Mouse (Mus musculus) E14TG2a.4 (cell line): Measurements from ENCODE around the gene Phldb2.

ENCODE experiments used
- H3K27me3 ChIP-seq: 2 replicates; pipeline ENCODE4 v1.6.1; 2014; ENCODE audit warnings: low read length, control low read depth; ENCODE audit not compliant: insufficient read depth
- H3K36me3 ChIP-seq: 2 replicates; pipeline ENCODE4 v1.6.1; 2014; ENCODE audit warnings: low read length, control low read depth; ENCODE audit not compliant: insufficient read depth
- H3K4me1 ChIP-seq: replicated peaks from 2 replicates; pipeline ENCODE4 v1.6.1; 2014; ENCODE audit warnings: low read depth, low read length, control low read depth
- H3K4me3 ChIP-seq: replicated peaks from 2 replicates; pipeline ENCODE4 v1.5.1; 2014; ENCODE audit warnings: mild to moderate bottlenecking, low read length
- H3K9me3 ChIP-seq: 2 replicates; pipeline ENCODE4 v1.6.1; 2014; ENCODE audit warnings: low read length, control low read depth
- CTCF ChIP-seq: conservative IDR thresholded peaks from 2 replicates; pipeline ENCODE4 v1.5.1; 2014; ENCODE audit warnings: low read length
- NANOG ChIP-seq: IDR thresholded peaks from 2 replicates; pipeline ENCODE4 v1.6.1; 2014; ENCODE audit warnings: borderline replicate concordance, low read length, mixed read lengths
- POU5F1 ChIP-seq: IDR thresholded peaks from 2 replicates; pipeline ENCODE4 v1.6.1; 2014; ENCODE audit warnings: low read length, borderline replicate concordance

Phldb2 gene

GRCm38 (mm10) chr16:45697996-45698395 lies 255.4 kb downstream of the Phldb2 start:
- H3K4me3 ChIP-seq = no peak overlapping the region
- no peaks in the 10 kb centered on the region for H3K36me3 ChIP-seq
- no peaks in the 10 kb centered on the region for H3K4me1 ChIP-seq
- H3K27me3 ChIP-seq = no peaks in the 10 kb centered on the region
- TF ChIP-seq NANOG (no peak), CTCF (no peak), POU5F1 (no peak)
- H3K9me3 ChIP-seq = peaks cover 29% of the 10 kb centered on the region
